Mouse (Mus musculus) lung, adult 2 months (tissue): ENCODE measurements around the gene Tmem150c.

Experiments
- CTCF ChIP-seq: fragments of 200-500 bp; IDR thresholded peaks from 2 replicates; pipeline ENCODE4 v1.5.1; 2011; ENCODE audit warnings: mild to moderate bottlenecking, low read length, control low read depth; ENCODE audit not compliant: insufficient read depth
- POLR2A ChIP-seq: fragments of 200-500 bp; IDR thresholded peaks from 2 replicates; pipeline ENCODE4 v1.6.1; 2011; ENCODE audit warnings: low read depth, mild to moderate bottlenecking, control low read depth, low read length, borderline replicate concordance; ENCODE audit errors: extremely low read depth

DNA sequence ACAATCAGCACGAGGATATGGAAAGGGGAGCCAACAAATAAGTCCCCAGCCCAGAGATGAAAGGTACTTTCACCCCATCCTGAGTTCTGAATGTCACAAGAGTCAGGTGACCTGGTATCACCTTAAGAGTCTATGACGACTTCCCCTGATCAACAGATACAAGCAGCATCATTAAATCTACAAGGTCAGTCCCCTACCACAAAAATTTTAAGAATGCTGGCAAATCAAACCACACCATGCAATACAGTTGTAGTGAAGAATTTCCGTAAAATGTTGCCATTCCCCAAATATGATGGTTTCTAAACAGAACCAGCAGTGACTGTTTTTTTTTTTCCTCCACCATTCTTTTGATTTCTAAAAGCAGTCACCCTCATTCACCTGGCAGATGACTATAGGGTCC lies 49.0 kb downstream of the Tmem150c start:
- TF ChIP-seq CTCF (no peak), POLR2A (no peak)
